ENCODE assay signal across 16 mouse cellular contexts in genomic region chr2:157482729-157483128, GRCm38 (mm10).
DNase-seq lines count a peak whose midpoint lies in the region; ATAC-seq and TF ChIP-seq lines count a peak whose summit lies in the region.
"Had no signal": no experiment of that assay in that cellular context is flagged by ENCODE, and none has a peak within 500 bp of the region (broad histone marks: within the 10 kb centered on the region; RNA-seq: fewer than 3 reads in every experiment).

No protein-coding gene starts in this region.

- H3K9ac ChIP-seq in neural tube, embryonic 11.5 days (ENCODE audit: low read length): peak overlapping the region; percentile 39; the same call in 1 of the 2 replicates
- H3K9ac ChIP-seq in hindbrain, embryonic 13.5 days: peak overlapping the region; percentile 56
- H3K9ac ChIP-seq in midbrain, embryonic 11.5 days (ENCODE audit: low read length): peak overlapping the region; percentile 37
- H3K9ac ChIP-seq in neural tube, embryonic 15.5 days (replicated peaks): peak overlapping the region; percentile 34
- no peak overlapping the region for H3K9ac ChIP-seq in lung, postnatal 0 days (replicated peaks; ENCODE audit: low read depth)
- H3K9ac ChIP-seq: liver, embryonic 12.5 days had no signal

- H3K27me3 ChIP-seq in neural tube, embryonic 11.5 days (ENCODE audit: control insufficient read depth, insufficient read depth, low read length): no peaks in the 10 kb centered on the region
- H3K27me3 ChIP-seq in hindbrain, embryonic 13.5 days: no peaks in the 10 kb centered on the region
- H3K27me3 ChIP-seq in midbrain, embryonic 11.5 days (ENCODE audit: control insufficient read depth, insufficient read depth, low read length): peaks cover 11% of the 10 kb centered on the region
- H3K27me3 ChIP-seq in neural tube, embryonic 15.5 days (replicated peaks): no peaks in the 10 kb centered on the region
- H3K27me3 ChIP-seq in lung, postnatal 0 days (replicated peaks; ENCODE audit: insufficient read depth, low read length): no peaks in the 10 kb centered on the region

- ATAC-seq in neural tube, embryonic 11.5 days (ENCODE audit: insufficient read depth, low FRiP score, low TSS enrichment): no peak
- no peak for ATAC-seq in hindbrain, embryonic 13.5 days (ENCODE audit: low FRiP score)
- ATAC-seq in midbrain, embryonic 11.5 days (ENCODE audit: low FRiP score): no peak
- ATAC-seq in neural tube, embryonic 15.5 days (ENCODE audit: low FRiP score): no peak
- ATAC-seq in lung, postnatal 0 days: no peak
- ATAC-seq: intestine, postnatal 0 days; liver, embryonic 12.5 days had no signal

- no peak overlapping the region for H3K4me2 ChIP-seq in neural tube, embryonic 11.5 days (ENCODE audit: low read depth)
- no peak overlapping the region for H3K4me2 ChIP-seq in hindbrain, embryonic 13.5 days
- no peak overlapping the region for H3K4me2 ChIP-seq in midbrain, embryonic 11.5 days
- H3K4me2 ChIP-seq in neural tube, embryonic 15.5 days: peak overlapping the region; percentile 13; the same call in 1 of the 2 replicates
- H3K4me2 ChIP-seq in lung, postnatal 0 days (replicated peaks; ENCODE audit: low read depth, low read length): no peak overlapping the region
- H3K4me2 ChIP-seq: liver, embryonic 12.5 days had no signal

- peaks cover 29% of the 10 kb centered on the region for H3K4me1 ChIP-seq in neural tube, embryonic 11.5 days (ENCODE audit: control insufficient read depth, insufficient read depth, low read length)
- peaks cover 64% of the 10 kb centered on the region for H3K4me1 ChIP-seq in hindbrain, embryonic 13.5 days (replicated peaks)
- H3K4me1 ChIP-seq in midbrain, embryonic 11.5 days (ENCODE audit: control insufficient read depth, insufficient read depth, low read length): peaks cover 28% of the 10 kb centered on the region
- H3K4me1 ChIP-seq in neural tube, embryonic 15.5 days: peaks cover 42% of the 10 kb centered on the region
- H3K4me1 ChIP-seq in lung, postnatal 0 days (ENCODE audit: insufficient read depth, low read depth, low read length): no peaks in the 10 kb centered on the region

- no peaks in the 10 kb centered on the region for H3K9me3 ChIP-seq in neural tube, embryonic 11.5 days (ENCODE audit: control insufficient read depth, low read length)
- H3K9me3 ChIP-seq in hindbrain, embryonic 13.5 days: no peaks in the 10 kb centered on the region
- H3K9me3 ChIP-seq in midbrain, embryonic 11.5 days (ENCODE audit: control insufficient read depth, low read length): no peaks in the 10 kb centered on the region
- H3K9me3 ChIP-seq in neural tube, embryonic 15.5 days (replicated peaks): no peaks in the 10 kb centered on the region
- no peaks in the 10 kb centered on the region for H3K9me3 ChIP-seq in lung, postnatal 0 days (ENCODE audit: low read length)
- H3K9me3 ChIP-seq: liver, embryonic 12.5 days had no signal

- WGBS in neural tube, embryonic 11.5 days: 36% methylated on average over 12 of the region's 12 CpGs
- WGBS in hindbrain, embryonic 13.5 days: 14% methylated on average over 12 of the region's 12 CpGs
- WGBS in midbrain, embryonic 11.5 days: 39% methylated on average over 12 of the region's 12 CpGs
- WGBS in neural tube, embryonic 15.5 days: 17% methylated on average over 12 of the region's 12 CpGs
- WGBS in lung, postnatal 0 days: 62% methylated on average over 12 of the region's 12 CpGs

- TF ChIP-seq EP300 in lung, postnatal 0 days (IDR thresholded peaks at IDR 0.05): no peak

- H3K27ac ChIP-seq in neural tube, embryonic 11.5 days (ENCODE audit: low read depth, low read length): no peak overlapping the region
- peak overlapping the region; percentile 85 for H3K27ac ChIP-seq in hindbrain, embryonic 13.5 days
- no peak overlapping the region; the same call in 1 of the 2 replicates for H3K27ac ChIP-seq in midbrain, embryonic 11.5 days (ENCODE audit: low read depth, low read length)
- peak overlapping the region; percentile 64 for H3K27ac ChIP-seq in neural tube, embryonic 15.5 days (replicated peaks)
- H3K27ac ChIP-seq in lung, postnatal 0 days (ENCODE audit: low read length): no peak overlapping the region
- H3K27ac ChIP-seq: heart, adult 2 months; liver, embryonic 12.5 days had no signal

- intact Hi-C loops in gastrocnemius, postnatal 14 days (cut with DNase I; ENCODE audit: low total_unique reads): no loop called here

- no peak for DNase-seq in neural tube, embryonic 11.5 days (ENCODE audit: low spot score)
- no peak for DNase-seq in neural tube, embryonic 10.5 days (ENCODE audit: extremely low spot score, low spot score)
- DNase-seq in midbrain, embryonic 11.5 days (ENCODE audit: low spot score, missing footprints): no peak
- no peak for DNase-seq in gastrocnemius, postnatal 14 days
- DNase-seq in spleen, postnatal 14 days (ENCODE audit: low spot score in 2 of 2): no peak
- no peak for DNase-seq in lung, postnatal 0 days (ENCODE audit: low spot score)
- DNase-seq: adrenal gland, postnatal 36 days; heart, adult 2 months; heart, postnatal 14 days; lung, postnatal 10 days; right cerebral cortex, postnatal 25 days; thymus, adult 2 months had no signal

- TF ChIP-seq CTCF in lung, postnatal 0 days (IDR thresholded peaks at IDR 0.05): no peak

- no peaks in the 10 kb centered on the region for H3K36me3 ChIP-seq in neural tube, embryonic 11.5 days (ENCODE audit: control insufficient read depth, insufficient read depth, low read length)
- no peaks in the 10 kb centered on the region for H3K36me3 ChIP-seq in hindbrain, embryonic 13.5 days
- H3K36me3 ChIP-seq in midbrain, embryonic 11.5 days (ENCODE audit: control insufficient read depth, insufficient read depth, low read length): no peaks in the 10 kb centered on the region
- no peaks in the 10 kb centered on the region for H3K36me3 ChIP-seq in neural tube, embryonic 15.5 days
- H3K36me3 ChIP-seq in lung, postnatal 0 days (ENCODE audit: insufficient read depth, low read length): no peaks in the 10 kb centered on the region
- H3K36me3 ChIP-seq: liver, embryonic 12.5 days had no signal

- H3K4me3 ChIP-seq in neural tube, embryonic 11.5 days (ENCODE audit: low read depth, low read length): no peak overlapping the region
- H3K4me3 ChIP-seq in hindbrain, embryonic 13.5 days: no peak overlapping the region
- H3K4me3 ChIP-seq in midbrain, embryonic 11.5 days (ENCODE audit: low read depth, low read length): no peak overlapping the region
- H3K4me3 ChIP-seq in neural tube, embryonic 15.5 days (replicated peaks): no peak overlapping the region
- H3K4me3 ChIP-seq in lung, postnatal 0 days (ENCODE audit: low read depth, low read length): no peak overlapping the region
- H3K4me3 ChIP-seq: heart, adult 2 months; liver, embryonic 12.5 days had no signal

Comparison
In these comparisons a context has a peak if more than half of its experiments do, and no peak if none do; other contexts are left out.
1. H3K27ac ChIP-seq: peak in hindbrain, embryonic 13.5 days (single experiment) and neural tube, embryonic 15.5 days (single experiment); none in neural tube, embryonic 11.5 days (single experiment), midbrain, embryonic 11.5 days (single experiment) and lung, postnatal 0 days (single experiment).